Mouse (Mus musculus) CH12.LX (cell line): ENCODE measurements around the gene Ndufa6.
A peak's percentile ranks its signal among the peaks of the same experiment; 100 is the strongest.

Experiments
- CTCF ChIP-seq, 2 experiments: IDR thresholded peaks in 1 of 2; conservative IDR thresholded peaks in 1 of 2; 2 replicates each; pipeline ENCODE4 v1.5.1; 2011 to 2012; ENCODE audit warnings: low read depth in 2 of 2, low read length in 2 of 2, improper control_type of control experiment in 1 of 2, inconsistent platforms in 1 of 2, mild to moderate bottlenecking in 1 of 2, moderate library complexity in 1 of 2
- EP300 ChIP-seq: IDR thresholded peaks from 2 replicates; pipeline ENCODE4 v1.6.1; 2011; ENCODE audit warnings: low read length, improper control_type of control experiment
- GABPA ChIP-seq: IDR thresholded peaks from 2 replicates; pipeline ENCODE4 v1.6.1; 2012; ENCODE audit warnings: low read depth, low read length, improper control_type of control experiment, inconsistent platforms; ENCODE audit not compliant: insufficient replicate concordance
- MEF2A ChIP-seq: IDR thresholded peaks from 2 replicates; pipeline ENCODE4 v1.6.1; 2014; ENCODE audit warnings: low read depth, mild to moderate bottlenecking, inconsistent platforms, low read length, improper control_type of control experiment, borderline replicate concordance
- MXI1 ChIP-seq: IDR thresholded peaks from 2 replicates; pipeline ENCODE4 v1.6.1; 2011; ENCODE audit warnings: mild to moderate bottlenecking, low read depth, low read length, improper control_type of control experiment
- NELFE ChIP-seq: IDR thresholded peaks from 2 replicates; pipeline ENCODE4 v1.6.1; 2011; ENCODE audit warnings: low read depth, low read length, improper control_type of control experiment
- NRF1 ChIP-seq: IDR thresholded peaks from 2 replicates; pipeline ENCODE4 v1.6.1; 2014; ENCODE audit warnings: low read depth, mild to moderate bottlenecking, inconsistent platforms, low read length, improper control_type of control experiment, moderate library complexity
- PAX5 ChIP-seq: IDR thresholded peaks from 2 replicates; pipeline ENCODE4 v1.6.1; 2012; ENCODE audit warnings: low read length, inconsistent platforms, mixed read lengths
- POLR2A ChIP-seq: IDR thresholded peaks from 2 replicates; pipeline ENCODE4 v1.6.1; 2011; ENCODE audit warnings: low read depth, mild to moderate bottlenecking, improper control_type of control experiment, low read length
- POLR2AphosphoS2 ChIP-seq: IDR thresholded peaks from 2 replicates; pipeline ENCODE4 v1.6.1; 2011; ENCODE audit warnings: low read depth, low read length, improper control_type of control experiment
- TBP ChIP-seq: conservative IDR thresholded peaks from 2 replicates; pipeline ENCODE4 v1.6.1; 2011; ENCODE audit warnings: low read depth, low read length, improper control_type of control experiment
- UBTF ChIP-seq: IDR thresholded peaks from 2 replicates; pipeline ENCODE4 v1.6.1; 2012; ENCODE audit warnings: low read depth, mild to moderate bottlenecking, inconsistent platforms, low read length, improper control_type of control experiment, moderate library complexity
- USF1 ChIP-seq: IDR thresholded peaks from 2 replicates; pipeline ENCODE4 v1.6.1; 2014; ENCODE audit warnings: low read depth, mild to moderate bottlenecking, inconsistent platforms, low read length, improper control_type of control experiment
- ZNF384 ChIP-seq: IDR thresholded peaks from 2 replicates; pipeline ENCODE4 v1.6.1; 2012; ENCODE audit warnings: low read depth, low read length, improper control_type of control experiment, inconsistent platforms

DNA sequence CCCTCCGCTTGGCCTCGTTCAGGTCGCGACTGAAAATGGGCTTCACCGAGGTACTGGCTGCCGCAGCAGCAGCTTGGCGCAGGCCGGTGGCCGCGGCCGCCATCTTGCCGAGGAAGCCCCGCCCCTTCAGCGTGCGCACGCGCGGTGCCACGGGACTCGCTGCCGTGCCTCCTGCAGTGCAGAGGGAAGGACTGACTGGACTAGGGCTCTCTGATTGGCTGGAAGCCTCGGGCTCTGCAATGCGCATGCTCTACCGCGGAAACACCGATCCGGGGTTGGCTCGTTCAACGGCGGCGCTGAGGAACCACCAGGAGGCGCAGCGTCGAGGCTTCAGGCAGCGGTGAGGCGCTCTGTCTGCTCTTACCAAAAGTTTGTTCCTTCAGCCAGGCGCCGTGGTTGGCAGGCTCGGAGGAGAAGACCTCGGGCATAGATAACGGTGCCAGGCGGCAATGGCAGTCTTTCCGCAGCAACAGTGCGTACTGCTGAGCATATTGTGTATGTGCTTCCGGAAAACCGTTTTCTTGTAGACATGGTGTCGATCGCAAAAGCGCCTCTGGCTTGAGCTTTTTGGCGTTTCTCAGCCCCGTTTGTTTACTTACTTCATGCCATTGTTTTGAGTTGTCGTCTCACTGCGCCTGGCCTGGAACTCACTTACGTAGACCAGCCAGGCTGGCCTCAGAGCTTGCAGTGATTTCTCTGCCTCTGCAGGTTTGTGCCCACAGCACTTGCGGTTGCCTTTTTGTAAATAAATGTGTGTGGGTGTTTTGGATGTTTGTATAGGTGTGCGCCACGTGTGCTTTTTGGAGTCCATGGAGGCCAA, at the start of gene Ndufa6:
- no peak for TF ChIP-seq ZNF384
- TF ChIP-seq CTCF (conservative IDR thresholded peaks at IDR 0.05 in 1 of 2, IDR thresholded peaks at IDR 0.05 in 1 of 2; ENCODE audit: low read depth in 2 of 2, low read length in 2 of 2): peak in 1 of 2 experiments; percentile 97; a peak in 3 of 4 replicates
- TF ChIP-seq UBTF: 0 out of 2 replicates have a peak, but pooled peaks have one; percentile 33
- TF ChIP-seq EP300: no peak
- peak; percentile 99 for TF ChIP-seq NRF1
- peak; percentile 97 for TF ChIP-seq NELFE
- peak; percentile 96 for TF ChIP-seq POLR2A
- TF ChIP-seq TBP: peak; percentile 84
- no peak; the same call in 1 of the 2 replicates for TF ChIP-seq USF1
- peak; percentile 76; the same call in 1 of the 2 replicates for TF ChIP-seq POLR2AphosphoS2
- TF ChIP-seq PAX5: no peak
- TF ChIP-seq MXI1: peak; percentile 64; the same call in 1 of the 2 replicates
- no peak for TF ChIP-seq GABPA
- peak; percentile 71; the same call in 1 of the 2 replicates for TF ChIP-seq MEF2A
